In the genomic region with DNA sequence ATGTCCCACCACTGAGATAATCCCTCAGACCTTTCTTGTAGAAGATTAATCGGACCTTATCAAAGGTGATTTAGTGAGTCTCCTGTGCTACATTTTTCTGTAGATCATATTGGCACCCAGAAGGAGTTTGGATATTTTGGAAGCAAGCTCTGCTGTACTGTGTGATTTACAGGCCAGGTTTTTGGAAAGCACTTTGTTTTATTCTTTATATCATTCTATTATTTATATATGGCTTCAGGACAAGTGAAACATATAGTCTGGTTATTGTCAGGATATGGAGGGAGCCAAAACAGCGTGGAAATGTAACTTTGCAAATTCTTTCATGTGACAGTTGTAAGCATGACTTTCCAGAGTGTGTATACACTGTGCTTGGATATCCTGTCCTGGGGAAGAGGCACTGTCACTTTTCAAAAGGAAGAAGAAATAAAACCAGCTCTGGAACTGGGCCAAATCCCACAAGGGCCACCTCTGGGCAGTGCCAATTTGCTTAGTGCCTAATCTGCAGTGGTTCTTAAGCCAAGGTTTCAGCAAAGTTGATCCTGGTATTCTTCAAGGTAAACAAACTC, we compare ENCODE assay signal across 13 mouse cellular contexts.
"Had no signal": no experiment of that assay in that cellular context is flagged by ENCODE, and none has a peak within 500 bp of the region (broad histone marks: within the 10 kb centered on the region; RNA-seq: fewer than 3 reads in every experiment).

No protein-coding gene starts in this region.

- ATAC-seq: inflammation-experienced regulatory T-cells, adult 6 months; midbrain, embryonic 13.5 days had no signal

- H3K36me3 ChIP-seq: liver, embryonic 13.5 days; lung, embryonic 15.5 days; midbrain, embryonic 13.5 days had no signal

- H3K27ac ChIP-seq: left cerebral cortex, adult 2 months; liver, embryonic 13.5 days; lung, embryonic 15.5 days; macrophage; midbrain, embryonic 13.5 days had no signal

- DNase-seq: kidney, adult 2 months; kidney, postnatal 10 days; kidney, postnatal 36 days; layer of hippocampus, postnatal 36 days; liver, embryonic 13.5 days; thymus, adult 2 months; thymus, postnatal 14 days; thymus, postnatal 4 days had no signal

- H3K4me2 ChIP-seq: liver, embryonic 13.5 days; lung, embryonic 15.5 days; midbrain, embryonic 13.5 days had no signal

- H3K4me1 ChIP-seq: liver, embryonic 13.5 days; lung, embryonic 15.5 days; midbrain, embryonic 13.5 days had no signal

- H3K4me3 ChIP-seq: left cerebral cortex, adult 2 months; liver, embryonic 13.5 days; lung, embryonic 15.5 days; midbrain, embryonic 13.5 days had no signal

- H3K27me3 ChIP-seq: liver, embryonic 13.5 days; lung, embryonic 15.5 days; midbrain, embryonic 13.5 days had no signal

- H3K9ac ChIP-seq: liver, embryonic 13.5 days; lung, embryonic 15.5 days; midbrain, embryonic 13.5 days had no signal

- H3K9me3 ChIP-seq: liver, embryonic 13.5 days; lung, embryonic 15.5 days; midbrain, embryonic 13.5 days had no signal
